Mouse (Mus musculus): ENCODE results near the gene Gm14137. TPM values are rescaled to one million over a fixed set of nuclear protein-coding genes. Genes with fewer than 3 reads are reported as not detected.

The Gm14137 gene
- polyA plus RNA-seq, 1 experiment from 2014 or later, result 4.9 TPM

DNA sequence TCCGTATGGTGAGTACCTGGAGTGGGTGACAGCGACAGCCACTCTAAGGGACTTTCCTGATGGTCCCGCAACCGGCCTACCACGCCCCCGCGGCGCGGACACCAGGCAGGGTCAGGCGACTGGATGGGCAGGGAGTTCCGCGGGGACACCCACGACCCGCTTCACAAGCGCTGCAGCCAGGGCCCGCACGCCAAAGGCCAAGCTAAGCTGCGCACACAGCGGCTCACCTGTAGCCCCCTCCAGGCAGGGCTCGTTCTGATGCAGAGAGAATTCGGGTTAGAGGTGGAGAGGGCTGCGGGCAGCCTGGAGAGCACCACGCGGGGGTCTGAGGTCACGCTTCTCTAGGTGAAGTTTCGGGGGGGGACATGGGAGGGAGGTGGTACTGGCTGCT is 6.4 kb upstream of the Gm14137 start:
- Histone ChIP-seq H3K36me3 (ENCODE audit: control insufficient read depth, insufficient read depth, low read length) (no peaks in the 10 kb centered on the region), H3K27ac (replicated peaks) (no peak overlapping the region), H3K4me3 (ENCODE audit: low read depth, low read length) (peak overlapping the region; percentile 50), H3K4me2 (replicated peaks; ENCODE audit: low read depth) (peak overlapping the region; percentile 96), H3K4me1 (replicated peaks; ENCODE audit: control insufficient read depth, insufficient read depth) (no peaks in the 10 kb centered on the region), H3K9me3 (ENCODE audit: control insufficient read depth, low read length) (no peaks in the 10 kb centered on the region), H3K27me3 (ENCODE audit: control insufficient read depth, insufficient read depth, low read length) (no peaks in the 10 kb centered on the region), H3K9ac (ENCODE audit: low read length) (peak overlapping the region; percentile 52)
- 5% methylated on average over 26 of the region's 26 CpGs for WGBS
- TF ChIP-seq EP300 (optimal IDR thresholded peaks at IDR 0.05), result no peak
- no peak for TF ChIP-seq CTCF (IDR thresholded peaks at IDR 0.05; ENCODE audit: low read depth)
- ATAC-seq (ENCODE audit: low FRiP score, low TSS enrichment) (no peak; the same call in 1 of the 2 replicates), DNase-seq (ENCODE audit: low spot score) (no peak)

- TF ChIP-seq CTCF (IDR thresholded peaks at IDR 0.05; ENCODE audit: low read depth) (no peak), EP300 (optimal IDR thresholded peaks at IDR 0.05) (no peak)
- WGBS, result 88% methylated on average over 2 of the region's 2 CpGs
- ATAC-seq (ENCODE audit: low FRiP score, low TSS enrichment), result no peak
Measured at GRCm38 (mm10) chr2:119170282-119170681, 4.0 kb upstream of the Gm14137 start.

DNA sequence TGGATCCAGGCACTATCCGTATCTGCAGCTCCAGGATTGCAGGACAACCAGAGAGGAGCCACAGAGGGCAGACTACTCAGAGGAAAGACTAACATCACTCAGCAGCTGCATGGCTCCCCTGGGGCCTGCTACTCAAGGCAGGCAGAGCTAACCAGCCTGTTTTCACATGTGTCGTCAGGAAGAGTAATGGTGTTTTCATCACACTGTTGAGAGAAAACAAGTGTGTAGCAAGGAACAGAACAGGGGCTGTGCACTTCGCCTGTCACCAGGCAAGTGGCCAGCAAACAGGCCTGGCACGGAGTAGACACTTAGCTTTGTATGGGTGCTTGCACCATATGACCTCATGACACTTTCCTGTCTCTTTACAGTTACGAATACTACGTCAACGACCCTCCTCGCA is 2.7 kb upstream of the Gm14137 start:
- no peaks in the 10 kb centered on the region for H3K27me3 ChIP-seq (ENCODE audit: control insufficient read depth, insufficient read depth, low read length)
- H3K4me3 ChIP-seq (ENCODE audit: low read depth, low read length), result no peak overlapping the region
- H3K9ac ChIP-seq (ENCODE audit: low read length), result no peak overlapping the region
- DNase-seq (ENCODE audit: low spot score) (no peak), ATAC-seq (ENCODE audit: low FRiP score, low TSS enrichment) (no peak)
- TF ChIP-seq EP300 (optimal IDR thresholded peaks at IDR 0.05) (no peak), CTCF (IDR thresholded peaks at IDR 0.05; ENCODE audit: low read depth) (no peak)
- H3K4me2 ChIP-seq (replicated peaks; ENCODE audit: low read depth), result no peak overlapping the region
- no peaks in the 10 kb centered on the region for H3K9me3 ChIP-seq (ENCODE audit: control insufficient read depth, low read length)
- no peak overlapping the region; the same call in 1 of the 2 replicates for H3K27ac ChIP-seq (replicated peaks)
- peaks cover under 1% of the 10 kb centered on the region; the same call in 1 of the 2 replicates for H3K36me3 ChIP-seq (ENCODE audit: control insufficient read depth, insufficient read depth, low read length)
- H3K4me1 ChIP-seq (replicated peaks; ENCODE audit: control insufficient read depth, insufficient read depth), result 0 out of 2 replicates have a peak, but pooled peaks cover 2% of the 10 kb centered on the region
- 63% methylated on average over 8 of the region's 8 CpGs for WGBS

More at GRCm38 (mm10) chr2:119170282-119170681, 4.0 kb upstream of the Gm14137 start:
- no peaks in the 10 kb centered on the region for H3K36me3 ChIP-seq (ENCODE audit: control insufficient read depth, insufficient read depth, low read length)
- DNase-seq (ENCODE audit: low spot score), result no peak
- H3K4me3 ChIP-seq (ENCODE audit: low read depth, low read length), result no peak overlapping the region
- H3K9ac ChIP-seq (ENCODE audit: low read length), result no peak overlapping the region
- H3K4me2 ChIP-seq (replicated peaks; ENCODE audit: low read depth), result no peak overlapping the region
- no peaks in the 10 kb centered on the region for H3K27me3 ChIP-seq (ENCODE audit: control insufficient read depth, insufficient read depth, low read length)
- 0 out of 2 replicates have a peak, but pooled peaks cover 2% of the 10 kb centered on the region for H3K4me1 ChIP-seq (replicated peaks; ENCODE audit: control insufficient read depth, insufficient read depth)
- H3K27ac ChIP-seq (replicated peaks), result no peak overlapping the region
- H3K9me3 ChIP-seq (ENCODE audit: control insufficient read depth, low read length), result no peaks in the 10 kb centered on the region

- no peak overlapping the region for H3K27ac ChIP-seq (replicated peaks)
- ATAC-seq (ENCODE audit: low FRiP score, low TSS enrichment), result no peak
- no peak overlapping the region for H3K4me3 ChIP-seq (ENCODE audit: low read depth, low read length)
- H3K4me2 ChIP-seq (replicated peaks; ENCODE audit: low read depth), result no peak overlapping the region
- no peaks in the 10 kb centered on the region for H3K27me3 ChIP-seq (ENCODE audit: control insufficient read depth, insufficient read depth, low read length)
- no peak overlapping the region for H3K9ac ChIP-seq (ENCODE audit: low read length)
- peaks cover 3% of the 10 kb centered on the region; the same call in 1 of the 2 replicates for H3K36me3 ChIP-seq (ENCODE audit: control insufficient read depth, insufficient read depth, low read length)
- DNase-seq (ENCODE audit: low spot score), result no peak
- TF ChIP-seq CTCF (IDR thresholded peaks at IDR 0.05; ENCODE audit: low read depth), result no peak
- no peak for TF ChIP-seq EP300 (optimal IDR thresholded peaks at IDR 0.05)
- 0 out of 2 replicates have a peak, but pooled peaks cover 2% of the 10 kb centered on the region for H3K4me1 ChIP-seq (replicated peaks; ENCODE audit: control insufficient read depth, insufficient read depth)
- no peaks in the 10 kb centered on the region for H3K9me3 ChIP-seq (ENCODE audit: control insufficient read depth, low read length)
- WGBS, result 85% methylated on average over 7 of the region's 7 CpGs
Measured at GRCm38 (mm10) chr2:119172446-119172845, 1.9 kb upstream of the Gm14137 start.

DNA sequence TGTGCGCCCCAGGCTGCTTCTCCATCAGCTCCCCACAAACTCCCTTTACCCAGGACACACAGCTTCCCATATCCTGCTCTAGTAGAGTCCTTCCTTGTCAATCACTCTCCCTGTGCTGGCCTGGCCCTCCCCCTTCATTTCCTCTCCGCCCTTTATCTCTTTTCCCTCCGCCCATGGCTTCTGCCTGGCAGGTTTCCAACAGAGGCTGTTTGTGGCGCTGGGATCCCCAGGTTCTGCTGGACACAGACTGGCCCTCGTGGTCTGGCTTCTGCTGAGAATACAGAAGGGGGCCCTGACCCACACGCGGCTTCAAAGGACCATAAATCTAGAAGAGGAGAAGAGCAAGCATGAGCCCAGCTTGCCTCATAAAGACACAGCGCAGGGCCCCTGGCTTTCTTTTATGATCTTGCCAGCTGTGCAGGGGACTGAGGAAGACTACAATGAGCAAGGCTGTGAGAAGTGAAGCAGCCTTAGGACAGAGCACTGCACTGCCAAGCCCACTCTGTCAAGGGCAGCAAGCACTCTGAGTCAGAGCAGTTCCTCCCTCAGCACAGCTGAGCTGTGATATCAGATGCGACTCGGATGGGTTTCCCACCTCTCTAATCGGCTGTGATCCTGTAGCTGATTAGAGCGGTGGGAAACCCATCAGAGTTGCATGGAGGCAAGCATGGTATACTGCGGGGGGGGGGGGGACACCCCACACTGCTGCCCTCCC is 1.3 kb upstream of the Gm14137 start:
- DNase-seq (ENCODE audit: low spot score) (peak; percentile 50), ATAC-seq (ENCODE audit: low FRiP score, low TSS enrichment) (no peak; the same call in 1 of the 2 replicates)
- no peak for TF ChIP-seq EP300 (optimal IDR thresholded peaks at IDR 0.05)
- no peak for TF ChIP-seq CTCF (IDR thresholded peaks at IDR 0.05; ENCODE audit: low read depth)
- Histone ChIP-seq H3K4me3 (ENCODE audit: low read depth, low read length) (no peak overlapping the region), H3K9ac (ENCODE audit: low read length) (no peak overlapping the region; the same call in 1 of the 2 replicates), H3K4me2 (replicated peaks; ENCODE audit: low read depth) (no peak overlapping the region), H3K9me3 (ENCODE audit: control insufficient read depth, low read length) (no peaks in the 10 kb centered on the region), H3K27me3 (ENCODE audit: control insufficient read depth, insufficient read depth, low read length) (no peaks in the 10 kb centered on the region), H3K27ac (replicated peaks) (peak overlapping the region; percentile 61), H3K36me3 (ENCODE audit: control insufficient read depth, insufficient read depth, low read length) (peaks cover 3% of the 10 kb centered on the region; the same call in 1 of the 2 replicates), H3K4me1 (replicated peaks; ENCODE audit: control insufficient read depth, insufficient read depth) (0 out of 2 replicates have a peak, but pooled peaks cover 2% of the 10 kb centered on the region)
- 26% methylated on average over 13 of the region's 13 CpGs for WGBS

GRCm38 (mm10) chr2:119174866-119175265 is 557 bp downstream of the Gm14137 start:
- no peak for DNase-seq (ENCODE audit: low spot score)
- 69% methylated on average over 14 of the region's 14 CpGs for WGBS
- no peak for ATAC-seq (ENCODE audit: low FRiP score, low TSS enrichment)
- no peaks in the 10 kb centered on the region for H3K9me3 ChIP-seq (ENCODE audit: control insufficient read depth, low read length)
- H3K4me3 ChIP-seq (ENCODE audit: low read depth, low read length), result no peak overlapping the region
- peak overlapping the region; percentile 70 for H3K27ac ChIP-seq (replicated peaks)
- H3K4me1 ChIP-seq (replicated peaks; ENCODE audit: control insufficient read depth, insufficient read depth), result 0 out of 2 replicates have a peak, but pooled peaks cover 2% of the 10 kb centered on the region
- no peaks in the 10 kb centered on the region for H3K27me3 ChIP-seq (ENCODE audit: control insufficient read depth, insufficient read depth, low read length)
- no peak overlapping the region for H3K4me2 ChIP-seq (replicated peaks; ENCODE audit: low read depth)
- no peak for TF ChIP-seq CTCF (IDR thresholded peaks at IDR 0.05; ENCODE audit: low read depth)
- no peak for TF ChIP-seq EP300 (optimal IDR thresholded peaks at IDR 0.05)
- H3K36me3 ChIP-seq (ENCODE audit: control insufficient read depth, insufficient read depth, low read length), result peaks cover 3% of the 10 kb centered on the region; the same call in 1 of the 2 replicates
- H3K9ac ChIP-seq (ENCODE audit: low read length), result no peak overlapping the region
